Mouse (Mus musculus): Measurements from ENCODE around the gene Arhgef3.

GRCm38 (mm10) chr14:27094247-27094646, 20.5 kb upstream of the Arhgef3 start:
- no peak for TF ChIP-seq CTCF (IDR thresholded peaks at IDR 0.05; ENCODE audit: low read depth)
- TF ChIP-seq EP300 (IDR thresholded peaks at IDR 0.05; ENCODE audit: low read depth), result no peak
